Mouse (Mus musculus) testis, adult 2 months (tissue): ENCODE measurements around the gene Cacnb2.

Source experiments
- CTCF ChIP-seq: fragments of 200-500 bp; IDR thresholded peaks from 2 replicates; pipeline ENCODE4 v1.5.1; 2012; ENCODE audit warnings: low read depth, mild to moderate bottlenecking, inconsistent platforms, low read length, moderate library complexity; ENCODE audit not compliant: control insufficient read depth, insufficient read depth, insufficient replicate concordance
- POLR2A ChIP-seq: fragments of 200-500 bp; IDR thresholded peaks from 2 replicates; pipeline ENCODE4 v1.6.1; 2012; ENCODE audit warnings: low read depth, mild to moderate bottlenecking, inconsistent platforms, low read length, moderate library complexity; ENCODE audit not compliant: control insufficient read depth

DNA sequence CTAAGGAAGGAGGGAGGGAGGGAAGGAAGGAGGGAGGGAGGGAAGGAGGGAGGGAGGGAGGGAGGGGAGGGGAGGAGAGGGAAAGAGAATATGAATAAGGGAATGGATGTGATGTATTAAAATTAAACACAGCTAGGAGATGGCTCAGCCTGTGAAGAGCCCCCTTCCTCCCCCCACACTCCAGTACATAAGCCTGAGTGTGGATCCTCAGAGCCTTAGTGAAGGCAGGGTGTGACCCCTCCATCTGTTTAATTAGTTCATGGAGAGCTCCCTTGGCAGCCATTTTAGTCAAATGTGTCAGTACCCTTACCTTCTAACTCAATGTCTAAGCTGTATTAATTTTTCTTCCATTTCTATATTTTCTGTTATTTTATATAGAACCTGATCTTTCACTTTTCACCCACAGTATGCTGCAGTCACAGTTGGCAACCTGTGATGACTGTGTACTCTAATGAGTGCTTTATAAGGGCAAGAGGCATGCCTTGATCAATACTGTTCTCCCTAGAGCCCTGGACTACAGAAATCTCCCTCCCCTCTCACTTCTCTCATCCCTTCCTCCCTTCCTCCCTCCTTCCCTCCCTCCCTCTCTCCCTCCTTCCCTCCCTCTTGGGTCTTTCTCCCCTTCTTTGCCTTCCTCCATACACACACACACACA, 4.9 kb upstream of the Cacnb2 start:
- TF ChIP-seq POLR2A (no peak), CTCF (no peak)
